Mouse (Mus musculus): ENCODE measurements around the gene Gm14226. TPM values are rescaled to one million over a fixed set of nuclear protein-coding genes. Genes with fewer than 3 reads are reported as not detected.

Gene Gm14226
- polyA plus RNA-seq (2015; fragmentation: Nextera tagmentation; extraction: Ambion mirVana), result 0.09 TPM in 1 of 2 replicates, not detected in the other

DNA sequence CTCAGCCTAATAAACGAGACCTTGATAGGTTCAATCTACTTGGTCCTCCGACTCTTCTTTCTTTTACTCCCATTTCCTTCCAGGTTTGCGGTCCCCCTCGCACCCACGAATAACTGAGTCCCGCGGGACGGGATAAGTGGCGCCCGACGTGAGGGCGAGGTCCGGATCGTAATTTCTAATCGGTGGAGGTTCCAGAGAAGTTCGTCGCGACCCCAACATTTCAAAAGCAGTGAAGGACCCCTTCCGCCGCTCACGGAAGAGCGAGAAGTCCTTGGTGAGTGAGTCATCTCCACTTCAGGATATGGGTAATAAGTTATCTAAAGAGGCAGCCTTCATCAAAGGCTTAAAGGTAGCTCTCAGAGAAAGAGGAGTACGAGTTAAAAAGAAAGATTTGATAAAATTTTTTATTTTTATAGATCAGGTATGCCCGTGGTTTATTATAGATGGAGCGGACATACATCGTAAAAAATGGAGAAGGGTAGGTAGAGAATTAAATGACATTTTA is at the start of gene Gm14226:
Gm14226 (plus strand) TSS at position 16 of the 505 bp plus-strand sequence.

GRCm38 (mm10) chr2:155073978-155074765 is 56.1 kb downstream of the Gm14226 start, which contains the start of gene Ahcy:
Gene Ahcy, minus strand, starts transcription at chr2:155074497.

Other genes starting within 250 kb of the Gm14226 start
- gene Gm14214, start 248.2 kb upstream of the Gm14226 start, polyA plus RNA-seq (2015; fragmentation: Nextera tagmentation; extraction: Ambion mirVana), result not detected in 2 replicates
- 19.6 and 20.1 TPM in 2 replicates for gene Raly, start 227.2 kb upstream of the Gm14226 start, polyA plus RNA-seq (2015; fragmentation: Nextera tagmentation; extraction: Ambion mirVana)
- gene a, start 226.9 kb upstream of the Gm14226 start, polyA plus RNA-seq (2015; fragmentation: Nextera tagmentation; extraction: Ambion mirVana), result 0.51 and 0.57 TPM in 2 replicates
- 77.3 and 83.2 TPM in 2 replicates for gene Eif2s2, start 125.3 kb upstream of the Gm14226 start, polyA plus RNA-seq (2015; fragmentation: Nextera tagmentation; extraction: Ambion mirVana)
- 22.3 and 27.8 TPM in 2 replicates for gene Ahcy, start 56.2 kb downstream of the Gm14226 start, polyA plus RNA-seq (2015; fragmentation: Nextera tagmentation; extraction: Ambion mirVana)
- 24.5 and 30.5 TPM in 2 replicates for gene Itch, start 115.2 kb downstream of the Gm14226 start, polyA plus RNA-seq (2015; fragmentation: Nextera tagmentation; extraction: Ambion mirVana)
- gene Dynlrb1, start 218.3 kb downstream of the Gm14226 start, polyA plus RNA-seq (2015; fragmentation: Nextera tagmentation; extraction: Ambion mirVana), result 810 and 862 TPM in 2 replicates

All from neural tube, postnatal 0 days (tissue).